Mouse (Mus musculus) heart, embryonic 11.5 days (tissue): ENCODE measurements at regions not wholly inside any gene's neighbourhood (a gene's known extent, or its start where the extent isn't known, plus 50 kb on each side); places are given as distances from the start of the nearest gene placed in this dataset.

ENCODE experiments used
- ATAC-seq: fragments of 200-750 bp; cut with Nextera tagmentation; replicated peaks from 2 replicates; pipeline ENCODE4 v1.8.0; 2017; ENCODE audit warnings: moderate library complexity; ENCODE audit not compliant: insufficient number of reproducible peaks, low FRiP score, low TSS enrichment
- H3K27ac ChIP-seq: fragments of 300-500 bp; sonication (generic); 2 replicates; pipeline ENCODE4 v1.5.1; 2014; ENCODE audit warnings: mild to moderate bottlenecking, low read depth, low read length
- H3K27me3 ChIP-seq: fragments of 300-500 bp; sonication (generic); 2 replicates; pipeline ENCODE4 v1.6.1; 2014; ENCODE audit warnings: mild to moderate bottlenecking, low read length, mixed read lengths; ENCODE audit not compliant: control insufficient read depth, insufficient read depth
- H3K36me3 ChIP-seq: fragments of 300-500 bp; sonication (generic); 2 replicates; pipeline ENCODE4 v1.6.1; 2014; ENCODE audit warnings: mild to moderate bottlenecking, low read length, moderate library complexity, mixed read lengths; ENCODE audit not compliant: control insufficient read depth, insufficient read depth
- H3K4me1 ChIP-seq: fragments of 300-500 bp; sonication (generic); 2 replicates; pipeline ENCODE4 v1.6.1; 2014; ENCODE audit warnings: low read length; ENCODE audit not compliant: control insufficient read depth, insufficient read depth
- H3K4me2 ChIP-seq: fragments of 300-500 bp; sonication (generic); 2 replicates; pipeline ENCODE4 v1.6.1; 2014; ENCODE audit warnings: mild to moderate bottlenecking, moderate library complexity
- H3K4me3 ChIP-seq: fragments of 300-500 bp; sonication (generic); 2 replicates; pipeline ENCODE4 v1.5.1; 2014; ENCODE audit warnings: low read depth, low read length
- H3K9ac ChIP-seq: fragments of 300-500 bp; sonication (generic); 2 replicates; pipeline ENCODE4 v1.6.1; 2014; ENCODE audit warnings: mild to moderate bottlenecking, low read depth, low read length, moderate library complexity
- H3K9me3 ChIP-seq: fragments of 300-500 bp; sonication (generic); replicated peaks from 2 replicates; pipeline ENCODE4 v1.6.1; 2016; ENCODE audit warnings: low read length; ENCODE audit not compliant: control insufficient read depth
- WGBS: fragments of 180-500 bp; shearing (Covaris S2); extraction: QIAGEN DNeasy Blood & Tissue Kit; methylation state at CpG from one replicate; pipeline ENCODE4 v1.1.7; 2014; ENCODE audit not compliant: insufficient replicate concordance; 5-methylcytosine and 5-hydroxymethylcytosine counted together

GRCm38 (mm10) chr4:124417176-124417575, 193.4 kb downstream of the 3100002H09Rik start:
- WGBS: 78% methylated on average over 8 of the region's 8 CpGs
- Histone ChIP-seq H3K4me2 (no peak overlapping the region), H3K27ac (no peak overlapping the region), H3K36me3 (no peaks in the 10 kb centered on the region), H3K4me1 (peaks cover 4% of the 10 kb centered on the region), H3K4me3 (no peak overlapping the region), H3K9me3 (no peaks in the 10 kb centered on the region), H3K27me3 (no peaks in the 10 kb centered on the region), H3K9ac (no peak overlapping the region)
- ATAC-seq: no peak

DNA sequence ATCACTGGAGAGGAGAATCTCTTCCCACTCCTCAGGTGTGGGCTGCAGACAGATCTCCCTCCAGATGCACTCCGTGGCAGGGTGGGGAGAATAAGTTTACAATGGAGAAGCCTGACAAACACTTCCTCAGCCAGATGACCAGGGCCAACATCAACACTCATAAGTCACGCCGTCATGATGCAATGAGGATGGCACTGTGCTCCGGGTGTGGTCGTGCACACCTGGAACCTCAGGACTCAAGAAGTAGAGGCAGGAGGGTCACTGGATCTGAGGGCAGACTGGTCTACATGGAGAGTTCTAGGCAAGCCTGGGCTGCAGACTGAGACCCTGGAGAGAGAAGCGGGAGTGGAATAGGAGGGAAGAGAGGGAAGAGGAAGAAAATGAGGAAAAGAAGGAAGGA, 194.3 kb downstream of the 3100002H09Rik start:
- 85% methylated on average over 6 of the region's 6 CpGs for WGBS
- H3K9me3 ChIP-seq: no peaks in the 10 kb centered on the region
- H3K36me3 ChIP-seq: no peaks in the 10 kb centered on the region

DNA sequence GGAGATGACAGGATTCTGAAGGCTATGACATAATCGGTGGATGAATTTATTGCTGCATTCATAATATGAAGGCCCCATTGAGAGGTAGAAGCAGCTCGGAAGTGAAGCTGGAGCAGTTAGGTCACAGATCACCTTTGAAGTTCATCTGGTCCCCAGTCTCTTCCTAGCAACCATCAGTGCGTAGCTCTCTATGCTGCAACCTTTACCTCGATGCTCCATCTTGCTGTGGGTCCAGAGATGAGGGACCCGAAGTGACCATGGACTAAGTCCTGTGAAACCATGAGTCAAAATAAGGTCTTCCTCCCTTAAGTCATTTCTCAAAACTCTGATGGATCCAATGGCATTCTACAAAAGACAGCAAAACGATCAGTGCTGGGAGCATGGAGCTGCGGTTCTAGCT, 196.2 kb downstream of the 3100002H09Rik start:
- Histone ChIP-seq H3K36me3 (no peaks in the 10 kb centered on the region), H3K9me3 (no peaks in the 10 kb centered on the region), H3K27me3 (no peaks in the 10 kb centered on the region), H3K27ac (no peak overlapping the region), H3K4me3 (no peak overlapping the region), H3K9ac (no peak overlapping the region), H3K4me1 (peaks cover 4% of the 10 kb centered on the region), H3K4me2 (no peak overlapping the region)
- ATAC-seq: no peak
- WGBS: 83% methylated on average over 7 of the region's 7 CpGs

More for the DNA sequence above, 194.3 kb downstream of the 3100002H09Rik start:
- no peak for ATAC-seq
- no peak overlapping the region for H3K4me3 ChIP-seq
- no peak overlapping the region for H3K27ac ChIP-seq
- H3K27me3 ChIP-seq: no peaks in the 10 kb centered on the region
- H3K9ac ChIP-seq: no peak overlapping the region
- no peak overlapping the region for H3K4me2 ChIP-seq
- H3K4me1 ChIP-seq: peaks cover 4% of the 10 kb centered on the region

DNA sequence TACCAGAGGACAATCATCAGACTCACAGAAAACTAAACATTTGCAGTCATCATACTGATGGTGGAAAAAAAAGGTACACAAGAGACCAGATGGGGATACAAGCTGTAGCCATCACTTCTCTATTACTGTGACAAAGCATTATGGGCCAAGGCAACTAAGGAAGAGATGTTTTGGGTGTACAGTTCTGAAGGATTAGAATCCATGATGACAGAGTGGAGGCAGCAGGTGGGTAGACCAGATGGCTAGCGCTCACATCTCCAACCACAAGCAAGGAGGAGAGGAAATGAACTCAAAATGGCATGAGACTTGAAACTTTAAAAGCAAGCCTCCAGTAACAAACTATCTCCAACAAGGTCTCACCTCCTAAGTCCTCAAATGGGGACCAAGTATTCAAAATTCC, 201.3 kb downstream of the 3100002H09Rik start:
- ATAC-seq: no peak
- H3K36me3 ChIP-seq: no peaks in the 10 kb centered on the region
- no peak overlapping the region for H3K4me3 ChIP-seq
- no peak overlapping the region for H3K9ac ChIP-seq
- H3K4me2 ChIP-seq: no peak overlapping the region
- no peaks in the 10 kb centered on the region for H3K27me3 ChIP-seq
- no peaks in the 10 kb centered on the region for H3K4me1 ChIP-seq
- WGBS: 83% methylated on average over 1 of the region's 1 CpGs
- no peaks in the 10 kb centered on the region for H3K9me3 ChIP-seq
- H3K27ac ChIP-seq: no peak overlapping the region

- Histone ChIP-seq H3K9me3 (no peaks in the 10 kb centered on the region), H3K36me3 (no peaks in the 10 kb centered on the region), H3K27ac (no peak overlapping the region), H3K27me3 (0 out of 2 replicates have a peak, but pooled peaks cover 5% of the 10 kb centered on the region), H3K4me1 (peaks cover 2% of the 10 kb centered on the region; the same call in 1 of the 2 replicates), H3K4me2 (no peak overlapping the region), H3K4me3 (no peak overlapping the region), H3K9ac (no peak overlapping the region)
- ATAC-seq: no peak
- 73% methylated on average over 8 of the region's 8 CpGs for WGBS
These were observed 208.5 kb downstream of the 3100002H09Rik start for GRCm38 (mm10) chr4:124402075-124402474.

DNA sequence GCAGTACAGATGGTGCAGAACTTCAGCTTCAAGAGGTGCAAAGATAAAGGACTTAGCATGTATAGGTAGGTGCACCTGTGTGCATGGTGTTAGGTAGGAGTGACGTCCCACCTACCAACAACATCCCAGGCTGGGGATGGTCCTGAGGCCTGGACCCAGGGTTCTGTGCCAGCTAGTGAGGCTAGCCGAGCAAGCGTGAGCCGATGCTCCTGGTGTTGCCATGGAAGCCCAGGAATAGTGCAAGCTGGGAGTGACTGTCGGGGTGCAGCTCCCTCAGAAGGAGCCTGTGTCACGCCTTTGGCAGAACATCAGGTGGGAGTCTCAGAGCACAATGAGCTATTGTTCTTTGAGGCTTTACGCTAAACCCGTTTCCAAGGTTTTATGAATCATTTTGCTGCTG, 209.9 kb downstream of the 3100002H09Rik start:
- Histone ChIP-seq H3K9ac (no peak overlapping the region), H3K27ac (no peak overlapping the region), H3K36me3 (no peaks in the 10 kb centered on the region), H3K4me2 (no peak overlapping the region), H3K9me3 (no peaks in the 10 kb centered on the region), H3K4me1 (peaks cover 11% of the 10 kb centered on the region), H3K4me3 (no peak overlapping the region), H3K27me3 (0 out of 2 replicates have a peak, but pooled peaks cover 5% of the 10 kb centered on the region)
- no peak for ATAC-seq
- 75% methylated on average over 8 of the region's 8 CpGs for WGBS

DNA sequence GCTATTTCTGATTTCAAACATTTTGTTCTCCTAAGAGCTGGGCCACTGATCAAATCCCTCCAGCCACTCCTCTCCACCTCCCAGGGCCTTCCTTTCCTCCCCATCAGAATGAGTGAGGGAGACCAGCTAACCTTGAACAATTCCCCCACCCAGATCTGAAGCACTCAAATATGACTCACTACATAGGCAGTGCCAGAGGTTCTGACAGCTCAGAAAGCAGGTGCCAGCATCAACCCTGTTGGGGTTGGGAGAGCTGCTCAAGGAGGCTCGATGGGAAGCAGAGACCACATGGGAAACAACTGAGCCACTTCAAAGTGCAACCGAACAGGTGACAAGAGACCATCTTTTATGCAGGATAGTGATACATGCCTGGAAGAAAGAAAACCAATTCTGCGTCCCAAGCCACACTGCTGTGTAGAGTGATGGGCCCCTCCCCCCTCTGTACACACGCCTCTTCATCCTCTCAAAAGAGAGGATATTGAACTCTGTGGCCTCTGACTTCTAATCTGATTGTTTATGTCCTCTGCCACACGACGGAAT, 210.4 kb downstream of the 3100002H09Rik start:
- no peaks in the 10 kb centered on the region for H3K36me3 ChIP-seq
- no peak for ATAC-seq
- H3K4me3 ChIP-seq: no peak overlapping the region
- no peak overlapping the region for H3K9ac ChIP-seq
- H3K4me2 ChIP-seq: no peak overlapping the region
- no peak overlapping the region for H3K27ac ChIP-seq
- H3K9me3 ChIP-seq: no peaks in the 10 kb centered on the region
- 0 out of 2 replicates have a peak, but pooled peaks cover 5% of the 10 kb centered on the region for H3K27me3 ChIP-seq
- WGBS: 79% methylated on average over 6 of the region's 6 CpGs
- H3K4me1 ChIP-seq: peaks cover 11% of the 10 kb centered on the region

DNA sequence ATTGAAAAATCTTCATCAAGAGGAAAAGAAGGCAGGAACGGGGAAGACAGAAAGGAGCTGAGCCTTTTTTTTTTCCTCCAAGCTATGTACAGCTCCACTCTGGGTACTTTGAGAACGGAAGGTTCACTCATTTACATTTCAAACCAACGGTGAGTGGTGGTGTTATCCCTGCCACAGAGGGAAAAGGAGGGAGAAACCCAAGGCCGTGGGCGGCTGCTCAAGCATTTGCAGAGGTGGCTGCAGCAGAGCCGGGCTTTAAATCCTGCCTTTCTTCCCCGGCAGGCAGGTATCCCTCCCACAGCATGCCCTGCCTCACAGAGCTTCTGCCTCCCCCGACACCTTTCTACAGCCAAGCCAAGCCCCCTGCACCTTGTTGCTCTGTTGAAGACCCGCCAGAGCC, 212.2 kb downstream of the 3100002H09Rik start:
- Histone ChIP-seq H3K4me3 (no peak overlapping the region), H3K4me1 (peaks cover 11% of the 10 kb centered on the region), H3K4me2 (no peak overlapping the region), H3K27ac (no peak overlapping the region), H3K27me3 (0 out of 2 replicates have a peak, but pooled peaks cover 5% of the 10 kb centered on the region), H3K9me3 (no peaks in the 10 kb centered on the region), H3K36me3 (no peaks in the 10 kb centered on the region), H3K9ac (no peak overlapping the region)
- 32% methylated on average over 9 of the region's 9 CpGs for WGBS
- ATAC-seq: no peak

DNA sequence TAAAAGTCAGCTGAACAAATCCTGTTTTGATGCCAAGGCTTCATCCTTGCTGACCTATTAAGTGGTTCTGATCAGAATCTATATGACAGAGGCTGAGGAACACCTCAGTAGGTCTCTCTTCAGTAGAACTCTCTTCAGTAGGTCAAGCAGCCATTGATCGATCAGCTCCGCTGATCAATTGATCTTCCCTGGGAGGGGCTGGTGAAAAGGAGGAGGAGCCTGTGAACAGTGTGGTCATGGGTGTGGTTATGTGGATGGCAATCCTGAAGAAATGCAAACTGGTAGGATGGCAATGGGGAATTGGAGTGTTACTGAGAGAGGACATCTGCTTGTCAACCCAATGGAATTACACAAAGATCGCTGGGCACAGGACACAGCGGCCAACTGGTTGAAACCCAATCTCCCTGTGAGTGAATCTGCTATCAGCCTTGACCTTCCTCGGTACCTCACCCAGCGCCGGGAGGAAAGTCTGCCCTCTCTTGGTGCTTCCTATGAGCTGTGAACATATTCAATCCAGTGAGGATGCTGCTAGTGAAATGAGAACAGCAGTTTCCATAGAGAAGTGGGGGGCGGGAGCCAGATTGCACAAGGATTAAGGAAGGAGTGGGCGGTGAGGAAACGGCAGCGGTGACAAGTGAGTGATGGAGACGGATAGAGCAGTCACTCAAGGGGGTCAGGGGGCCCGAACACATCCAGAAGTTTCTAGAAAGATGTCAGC, 213.9 kb downstream of the 3100002H09Rik start:
- Histone ChIP-seq H3K27ac (no peak overlapping the region), H3K9me3 (no peaks in the 10 kb centered on the region), H3K4me3 (no peak overlapping the region), H3K9ac (no peak overlapping the region), H3K4me1 (peaks cover 11% of the 10 kb centered on the region), H3K4me2 (no peak overlapping the region), H3K36me3 (no peaks in the 10 kb centered on the region), H3K27me3 (peaks cover 9% of the 10 kb centered on the region; the same call in 1 of the 2 replicates)
- 41% methylated on average over 13 of the region's 13 CpGs for WGBS
- ATAC-seq: no peak
